ENCODE assay signal across 8 mouse cellular contexts in the genomic region with DNA sequence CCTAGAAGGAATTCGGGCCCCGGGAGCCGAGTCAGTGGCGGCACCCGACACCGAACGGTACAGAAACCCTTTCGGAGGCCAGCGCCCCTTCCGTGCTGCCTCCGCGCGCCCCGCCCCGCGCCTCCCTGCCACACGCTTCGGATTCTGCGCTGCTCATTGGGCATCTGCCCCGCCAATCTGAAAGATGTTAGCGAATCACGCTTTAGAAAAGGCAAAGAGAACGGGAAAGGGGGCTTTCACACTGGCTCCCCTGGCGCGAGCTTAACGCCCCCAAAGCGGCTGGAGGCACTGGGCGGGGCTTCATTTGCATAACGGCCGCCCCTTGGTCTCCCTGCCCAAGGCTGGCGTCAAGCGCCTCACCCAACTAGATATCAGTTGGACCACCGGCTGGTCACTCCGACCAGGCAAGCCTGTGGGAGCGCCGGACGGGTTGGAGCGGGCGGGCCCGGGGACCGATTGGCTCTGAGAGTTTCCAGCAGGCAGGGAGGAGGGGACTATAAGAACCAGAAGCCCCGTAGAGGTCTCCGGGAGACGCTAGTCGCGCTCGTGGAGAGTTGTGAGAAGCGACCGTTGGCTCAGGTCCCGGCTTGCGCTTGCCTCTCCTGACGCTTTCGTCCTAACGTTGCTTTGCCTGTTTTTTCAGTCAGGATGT. TPM values are rescaled to one million over a fixed set of nuclear protein-coding genes. Genes with fewer than 3 reads are reported as not detected.
DNase-seq lines count a peak whose midpoint lies in the region; ATAC-seq lines count a peak whose summit lies in the region.

Hspa2 (plus strand) TSS at position 291 of the 652 bp plus-strand sequence.

- H3K4me3 ChIP-seq in lung, embryonic 16.5 days (ENCODE audit: low read length), result peak within 1 kb of the TSS; percentile 78

- H3K27me3 ChIP-seq in lung, embryonic 16.5 days (ENCODE audit: control insufficient read depth, insufficient read depth, low read depth, low read length), result peaks cover 24% of the 10 kb centered on the region

- WGBS in lung, embryonic 16.5 days, result under 1% methylated on average over 52 of the region's 54 CpGs

- H3K27ac ChIP-seq in lung, embryonic 16.5 days (ENCODE audit: low read length), result peak within 1 kb of the TSS; percentile 96

- DNase-seq in MEL-GATA-1-ER (ENCODE audit: extremely low read depth, low read depth), result peak; percentile 96
- DNase-seq in cerebellum, adult 8-10 months, result peak; percentile 99
- DNase-seq in forelimb bud, embryonic 11.5 days (ENCODE audit: low read depth, low spot score), result peak; percentile 99
- DNase-seq in layer of hippocampus, adult 9-10 months (ENCODE audit: low spot score), result peak; percentile 100
- peak; percentile 99 for DNase-seq in ovary, postnatal 10 days (ENCODE audit: low spot score)
- peak; percentile 98 to 100 for DNase-seq in thymus, postnatal 10 days (ENCODE audit: low spot score in 2 of 2)

- peaks cover 21% of the 10 kb centered on the region for H3K4me1 ChIP-seq in lung, embryonic 16.5 days (replicated peaks; ENCODE audit: control insufficient read depth, insufficient read depth, low read length)

- peak within 1 kb of the TSS; percentile 86 for H3K9ac ChIP-seq in lung, embryonic 16.5 days (ENCODE audit: low read length)

- peak within 1 kb of the TSS; percentile 76 for H3K4me2 ChIP-seq in lung, embryonic 16.5 days (ENCODE audit: low read depth, low read length)

- peak; percentile 92 to 93 for ATAC-seq in hematopoietic stem cell, adult 5-6 weeks (replicated peaks in 1 of 2; ENCODE audit: insufficient read depth in 1 of 2, low FRiP score in 2 of 2, low TSS enrichment in 1 of 2, low read depth in 1 of 2, poor library complexity in 2 of 2, severe bottlenecking in 2 of 2)
- ATAC-seq in lung, embryonic 16.5 days (ENCODE audit: low read depth), result peak; percentile 98

- no peaks in the 10 kb centered on the region for H3K36me3 ChIP-seq in lung, embryonic 16.5 days (ENCODE audit: control insufficient read depth, insufficient read depth, low read length)

- no peaks in the 10 kb centered on the region for H3K9me3 ChIP-seq in lung, embryonic 16.5 days (ENCODE audit: control insufficient read depth, low read length)

RNA-seq across cellular contexts. Expression of gene Hspa2, which starts in this region (rescaled TPM):
- total RNA-seq in hematopoietic stem cell, adult 5-6 weeks (2017), result 13.4 and 13.7 TPM in 2 replicates
- 15.4 and 15.7 TPM in 2 replicates for polyA plus RNA-seq in lung, embryonic 16.5 days (2015; fragmentation: Nextera tagmentation; extraction: Ambion mirVana)

Comparison
In these comparisons a context has a peak if more than half of its experiments do, and no peak if none do; other contexts are left out.
1. Peak in every context shown above with its lines: DNase-seq, ATAC-seq, H3K4me3 ChIP-seq and H3K27ac ChIP-seq.